Mouse (Mus musculus) B cell, adult 2 months (primary cell): Measurements from ENCODE around the gene Rcan2.
A peak's percentile ranks its signal among the peaks of the same experiment; 100 is the strongest.
"Not testable (repeated sequence)": the region's sequence is repeated elsewhere in the genome, so short reads cannot be mapped to it uniquely, and the experiment has no call there.

Experiments used
- DNase-seq, 2 experiments: peaks; one replicate each; pipeline ENCODE4 v3.0.0; 2022

The Rcan2 gene

DNA sequence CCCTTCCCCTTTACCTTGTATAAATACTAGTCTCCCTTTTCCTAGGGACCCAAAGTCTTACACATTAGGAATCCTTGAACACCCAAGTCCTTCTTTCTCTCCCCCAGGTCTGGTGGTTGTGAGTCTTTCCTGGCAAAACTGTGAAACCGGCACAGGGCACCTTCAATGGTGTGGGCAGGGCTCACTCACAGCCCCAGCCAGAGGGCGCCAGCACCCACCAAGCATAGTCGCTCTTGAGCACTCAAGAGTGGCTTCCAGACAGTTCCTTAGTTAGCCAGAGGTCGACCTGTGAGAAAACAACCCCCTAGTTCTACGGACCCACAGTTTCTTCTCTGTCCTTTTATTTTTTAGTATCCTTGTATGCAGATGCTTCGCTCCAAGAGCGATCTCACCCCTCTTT lies at the start of gene Rcan2:
Gene Rcan2 (plus strand): TSS at position 275 of the 400 bp plus-strand sequence.
- peak; percentile 34 to 42 for DNase-seq

DNA sequence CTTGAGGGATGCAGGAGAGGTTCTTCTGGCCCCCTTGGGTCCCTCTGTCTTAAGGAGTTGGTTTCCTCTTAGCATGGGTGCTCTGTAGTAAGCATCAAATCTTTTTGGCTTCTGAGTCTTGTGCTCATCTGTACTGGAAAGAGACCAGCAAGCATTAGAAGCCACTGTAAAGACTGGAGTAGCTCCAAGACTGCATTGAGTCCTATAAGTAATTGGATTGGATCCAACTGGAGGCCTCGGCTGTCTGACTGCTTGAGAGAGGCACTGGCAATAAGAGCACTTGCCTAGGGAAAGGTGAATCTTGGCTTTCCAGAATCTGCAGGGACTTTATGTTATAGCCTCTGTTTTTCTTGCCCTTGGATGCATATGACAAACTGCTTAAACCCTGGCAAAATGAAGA lies 48.3 kb upstream of the Rcan2 start:
- no peak for DNase-seq

DNA sequence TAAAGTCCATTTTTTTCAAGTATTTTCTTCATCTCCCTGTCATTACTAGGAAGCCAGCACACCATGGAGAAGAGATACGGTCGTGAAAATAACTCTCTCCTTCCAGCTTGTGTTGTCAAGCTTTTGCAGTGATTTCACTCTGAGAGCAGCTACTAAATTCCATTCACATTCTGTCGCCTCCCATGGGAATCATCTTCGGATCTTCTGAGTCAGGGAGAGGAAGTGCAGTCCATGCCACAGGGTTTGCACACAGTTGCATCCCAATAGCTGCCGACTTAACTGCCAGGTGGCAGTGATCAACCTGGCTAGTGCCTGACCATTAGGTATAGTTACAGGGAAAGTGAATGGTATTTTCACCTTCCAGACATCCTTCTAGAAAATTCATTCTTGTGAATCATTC lies 46.5 kb upstream of the Rcan2 start:
- no peak for DNase-seq

DNA sequence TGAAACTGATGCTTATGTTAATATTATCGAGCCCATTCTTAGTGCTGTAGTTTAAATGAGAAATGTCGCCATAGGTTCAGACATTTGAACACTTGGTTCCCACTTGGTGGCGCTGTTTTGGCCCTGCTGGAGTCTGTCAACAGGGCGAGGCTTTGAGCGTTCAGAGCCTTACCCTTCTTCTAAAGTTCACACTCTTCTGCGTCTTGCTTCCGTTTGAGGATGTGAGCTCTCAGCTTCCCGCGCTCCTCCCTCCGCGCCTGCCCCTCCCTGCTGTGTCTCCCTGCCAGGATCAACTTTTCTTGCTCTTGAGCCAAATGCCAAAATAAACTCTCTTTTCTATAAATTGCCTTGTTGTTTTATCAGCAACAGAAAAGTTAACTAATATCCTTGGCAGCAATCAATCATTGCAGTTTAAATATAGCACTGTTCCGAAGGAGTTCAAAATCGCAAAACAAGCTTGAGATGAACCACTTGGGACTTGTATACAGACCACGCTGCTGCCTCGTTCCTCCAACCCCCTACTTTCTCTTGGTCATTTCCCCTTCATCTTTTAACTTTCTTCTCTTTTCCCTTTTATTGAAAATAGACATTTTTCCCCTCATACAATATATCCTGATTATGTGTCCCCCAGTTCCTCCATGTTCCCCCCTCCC lies 42.4 kb upstream of the Rcan2 start:
- no peak for DNase-seq

DNA sequence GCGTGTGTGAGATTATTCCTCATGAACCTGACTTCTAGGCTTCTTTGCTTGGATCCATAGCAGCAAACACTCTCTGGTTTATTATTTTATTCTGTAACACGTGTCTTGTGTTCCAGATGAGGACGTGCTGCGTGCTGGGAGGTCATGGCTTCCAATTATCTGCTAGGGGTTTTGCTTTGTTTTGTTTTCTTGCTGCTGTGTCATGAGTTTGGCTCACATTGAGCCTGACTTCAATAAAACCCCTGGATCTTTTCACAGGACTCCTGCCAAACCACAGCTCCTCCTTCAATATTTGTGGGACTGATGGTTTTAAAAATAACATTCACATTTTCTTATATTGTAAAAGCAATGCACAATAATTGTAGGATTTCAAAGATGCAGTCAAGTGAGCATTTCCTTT lies 16.6 kb upstream of the Rcan2 start:
- no peak for DNase-seq

DNA sequence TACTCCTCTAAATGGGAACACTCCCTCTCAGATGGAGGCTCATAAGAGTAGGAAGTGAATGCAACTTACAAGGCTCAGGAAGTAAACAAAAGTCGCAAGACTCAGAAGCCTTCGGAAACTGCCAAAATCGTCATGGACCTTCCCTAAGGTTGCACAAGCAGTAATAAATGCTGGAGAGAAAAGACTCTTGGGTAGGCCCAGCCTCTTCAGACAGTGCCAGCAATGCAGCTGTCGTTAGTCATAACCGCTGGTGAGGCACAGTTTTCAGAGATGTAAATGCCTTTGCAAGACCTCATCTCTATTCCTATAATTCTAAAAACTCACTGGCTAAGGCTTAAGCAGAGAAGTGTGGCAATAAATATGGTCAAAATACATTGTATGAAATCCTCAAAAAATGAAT lies 12.9 kb upstream of the Rcan2 start:
- DNase-seq: no peak

DNA sequence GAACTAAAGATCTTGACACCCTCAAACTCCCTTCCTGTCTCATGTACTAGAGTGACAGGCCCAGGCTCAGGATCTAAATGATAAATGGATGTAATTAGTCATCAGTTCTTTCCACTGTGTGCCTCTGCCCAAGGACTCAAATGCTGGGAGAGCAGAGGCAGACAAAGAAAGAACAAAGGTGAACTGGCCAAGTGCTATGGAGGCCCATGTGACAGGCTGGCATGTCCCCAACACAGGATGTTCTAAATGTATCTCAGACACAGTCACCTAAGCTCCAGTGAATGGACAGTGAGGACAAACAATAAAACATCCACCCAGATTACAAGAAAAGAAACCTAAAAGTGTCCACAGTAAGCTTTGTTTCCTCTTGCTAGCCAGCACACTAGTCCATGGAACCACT lies 11.8 kb upstream of the Rcan2 start:
- DNase-seq: no peak

DNA sequence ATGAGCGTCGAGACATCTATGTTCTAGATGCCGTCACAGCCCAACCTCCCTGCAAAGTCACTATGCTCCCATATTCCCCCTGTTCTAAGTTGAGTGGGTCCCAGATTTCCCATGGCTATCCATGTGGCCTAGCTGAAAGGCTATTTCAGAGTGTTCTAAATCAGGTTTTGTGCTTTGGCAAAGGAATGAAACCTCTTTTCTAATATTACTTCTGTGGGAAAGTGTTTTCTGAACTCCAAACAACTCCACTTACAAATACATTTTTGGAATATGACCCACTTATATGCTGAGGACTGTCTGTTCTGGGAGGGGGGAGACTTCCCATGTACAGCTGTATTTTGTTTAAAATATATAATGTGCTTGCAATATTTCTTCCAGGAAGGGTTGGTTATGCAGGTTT lies 9.4 kb upstream of the Rcan2 start:
- DNase-seq: no peak

DNA sequence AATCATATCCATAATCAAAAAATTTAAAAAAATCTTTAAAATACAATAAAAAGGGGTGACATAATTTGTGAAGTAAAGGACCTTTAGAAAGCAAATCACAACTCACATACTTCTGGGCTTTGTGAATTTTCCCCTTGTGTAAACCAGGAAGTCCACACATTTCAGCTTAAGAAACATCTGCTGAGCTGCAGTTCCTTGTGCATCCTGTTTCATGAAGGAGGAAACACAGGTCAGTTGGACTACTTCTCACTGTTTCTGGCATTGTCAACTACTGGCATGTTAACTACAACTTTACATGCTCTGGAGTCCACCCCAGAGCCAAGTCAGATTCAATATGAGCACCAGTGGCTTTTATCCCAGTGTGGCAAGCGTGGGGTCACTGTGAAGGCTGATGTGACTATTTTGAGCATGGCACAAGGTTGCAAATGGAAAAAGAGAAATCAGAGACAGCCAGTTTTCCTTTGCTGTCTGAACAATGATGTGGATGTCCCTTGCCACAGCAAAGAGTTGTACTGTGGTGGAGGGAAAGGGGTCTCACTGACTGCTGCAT lies 6.3 kb upstream of the Rcan2 start:
- DNase-seq: no peak

DNA sequence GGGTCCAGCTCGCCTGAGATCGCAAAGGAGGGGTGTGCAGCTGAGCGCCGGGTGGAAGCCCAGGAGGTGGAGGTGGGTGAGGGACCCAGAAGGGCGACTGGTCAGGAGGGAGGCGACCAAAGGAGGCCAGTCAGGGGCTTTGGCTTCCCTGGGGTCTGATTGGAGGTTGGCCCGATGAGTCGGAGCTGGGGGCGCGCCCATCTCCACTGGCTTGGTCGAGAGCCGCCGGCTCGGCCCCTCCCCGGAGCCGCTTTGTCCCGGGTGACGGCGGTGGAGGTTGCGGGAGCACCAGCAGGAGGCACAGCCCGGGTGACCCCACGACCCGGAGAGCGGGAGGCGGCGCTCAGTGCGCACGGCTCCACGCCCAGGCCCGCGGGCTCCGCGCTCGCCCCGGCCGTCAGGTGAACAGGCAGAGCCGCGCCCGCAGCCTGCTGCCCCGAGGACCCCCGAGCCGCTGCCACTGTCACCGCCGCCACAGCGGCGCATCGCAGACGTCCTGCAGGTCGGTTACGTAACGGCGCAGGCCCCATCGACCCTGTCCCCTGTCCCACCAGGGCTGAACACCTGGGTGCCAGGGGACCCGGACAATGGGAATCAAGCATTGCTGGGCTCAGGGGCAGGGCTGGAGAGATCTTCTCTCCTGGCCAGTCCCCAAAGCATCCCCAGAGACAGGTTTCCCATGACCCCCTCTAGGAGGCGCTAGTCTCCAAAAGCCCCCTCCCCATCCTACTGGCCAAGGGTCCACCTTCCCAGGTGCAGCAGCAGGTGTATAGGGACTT lies 633 bp downstream of the Rcan2 start:
- DNase-seq: peak; percentile 5 to 11

DNA sequence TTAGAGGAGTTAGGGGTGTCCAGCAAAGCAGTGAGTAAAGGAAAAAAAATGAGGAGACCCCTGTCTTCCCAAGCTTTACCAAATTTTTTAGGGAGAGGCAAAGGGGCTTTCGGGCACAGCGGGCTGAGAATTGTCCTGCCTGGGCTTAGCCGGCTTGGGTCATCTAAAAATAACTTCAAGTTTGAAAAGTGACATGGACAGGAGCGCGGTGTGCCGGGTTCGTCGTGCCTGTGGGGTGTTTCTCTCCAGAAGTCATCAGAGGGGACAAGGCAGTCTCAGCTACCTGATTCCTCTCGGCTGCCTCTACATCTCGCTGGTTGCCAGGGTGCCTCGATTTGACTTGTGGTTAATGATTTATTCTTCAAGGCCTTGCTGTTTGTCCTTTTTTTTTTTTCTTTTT lies 1.3 kb downstream of the Rcan2 start:
- no peak for DNase-seq

DNA sequence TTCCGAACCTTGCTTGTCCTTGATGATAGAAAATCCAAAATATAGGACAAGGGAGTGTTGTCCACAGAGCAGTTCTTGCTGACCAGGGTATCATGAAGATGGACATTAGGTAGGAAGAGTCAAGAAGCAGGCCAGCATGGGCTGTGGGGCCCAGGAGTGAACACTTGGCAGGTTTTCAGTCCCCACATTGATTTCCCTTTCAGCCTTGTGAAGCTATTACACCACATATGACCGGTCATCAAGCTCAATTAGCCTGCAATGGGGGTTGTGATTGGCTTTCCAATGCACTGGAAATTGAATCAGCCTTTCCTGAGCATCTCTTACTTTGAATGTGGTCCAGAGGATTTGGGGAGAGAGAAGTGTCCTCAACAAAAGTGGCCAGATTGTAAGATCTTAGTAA lies 2.0 kb downstream of the Rcan2 start:
- DNase-seq: no peak

DNA sequence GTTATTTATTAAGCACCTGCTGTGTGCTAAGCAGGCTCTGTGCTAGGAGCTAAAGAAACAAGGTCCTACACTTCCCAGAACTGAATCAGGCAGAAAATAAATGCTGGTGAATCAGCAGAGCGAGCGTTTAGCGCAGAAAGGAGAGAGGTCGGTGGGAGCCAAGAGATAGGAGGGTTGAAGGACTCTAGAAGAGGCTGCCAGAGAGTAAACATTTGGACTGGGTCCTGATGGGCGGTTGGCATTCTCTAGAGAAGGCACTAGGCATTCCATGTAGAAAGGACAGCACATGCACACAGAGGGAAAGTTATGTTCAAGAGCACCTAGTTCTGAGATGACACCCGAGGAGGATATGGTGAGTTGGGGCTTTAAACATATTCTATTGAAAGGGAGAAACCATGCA lies 2.6 kb downstream of the Rcan2 start:
- DNase-seq: no peak

DNA sequence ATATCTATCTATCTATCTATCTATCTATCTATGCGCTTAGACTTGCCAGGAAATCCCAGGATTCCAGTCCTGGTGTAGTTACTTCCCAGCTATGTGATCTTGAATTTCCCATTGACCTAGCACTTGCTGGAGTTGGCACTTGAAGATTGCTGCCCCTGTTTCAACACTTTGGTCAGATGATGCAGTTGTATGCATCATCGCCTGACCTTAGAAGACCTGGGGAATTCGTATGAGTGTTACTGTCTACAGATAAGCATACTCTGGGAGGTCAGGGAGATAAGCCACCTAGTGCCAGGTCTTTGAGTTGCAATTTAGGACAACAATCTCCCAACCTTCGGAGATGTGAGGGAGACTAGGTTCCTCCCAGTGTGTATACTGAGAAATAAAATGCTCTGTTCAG lies 5.7 kb downstream of the Rcan2 start:
- no peak for DNase-seq

DNA sequence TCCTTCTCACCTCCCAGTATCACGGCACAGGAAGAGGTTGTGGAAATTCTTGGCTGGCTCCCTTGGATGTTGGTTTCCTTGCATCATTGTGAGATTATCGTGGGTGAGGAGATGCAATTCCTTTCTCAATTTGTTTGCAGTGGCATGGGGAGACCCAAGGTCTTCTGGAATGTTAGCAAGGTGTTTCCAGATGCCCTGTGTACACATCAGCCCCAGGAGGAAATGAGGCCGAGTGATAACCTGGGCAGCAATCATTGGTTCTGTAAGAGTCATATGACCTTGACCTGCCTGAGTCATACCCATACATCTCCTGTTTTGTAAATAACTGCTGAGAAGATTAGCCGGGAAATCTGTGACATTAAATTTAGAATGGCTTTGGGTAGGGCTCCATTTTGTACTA lies 10.3 kb downstream of the Rcan2 start:
- no peak for DNase-seq

DNA sequence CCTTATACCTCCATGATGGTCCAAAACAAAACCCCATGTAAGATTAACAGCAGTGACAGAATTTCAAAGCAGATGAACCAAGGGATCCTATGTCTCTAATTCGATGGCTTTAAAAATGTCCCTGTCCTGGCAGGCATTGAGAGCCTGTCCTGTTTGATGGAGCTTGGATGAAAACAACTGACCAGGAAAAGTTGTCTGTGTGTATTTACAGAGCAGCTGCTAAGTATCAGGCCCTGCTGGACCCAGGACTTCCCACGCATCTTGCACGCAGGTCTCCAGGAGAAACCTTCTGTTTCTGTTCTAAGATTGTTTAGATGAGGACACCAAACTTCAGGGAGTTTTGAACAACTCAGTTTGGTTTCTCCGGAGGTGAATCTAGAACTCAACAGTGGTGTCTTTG lies 14.2 kb downstream of the Rcan2 start:
- DNase-seq: no peak

DNA sequence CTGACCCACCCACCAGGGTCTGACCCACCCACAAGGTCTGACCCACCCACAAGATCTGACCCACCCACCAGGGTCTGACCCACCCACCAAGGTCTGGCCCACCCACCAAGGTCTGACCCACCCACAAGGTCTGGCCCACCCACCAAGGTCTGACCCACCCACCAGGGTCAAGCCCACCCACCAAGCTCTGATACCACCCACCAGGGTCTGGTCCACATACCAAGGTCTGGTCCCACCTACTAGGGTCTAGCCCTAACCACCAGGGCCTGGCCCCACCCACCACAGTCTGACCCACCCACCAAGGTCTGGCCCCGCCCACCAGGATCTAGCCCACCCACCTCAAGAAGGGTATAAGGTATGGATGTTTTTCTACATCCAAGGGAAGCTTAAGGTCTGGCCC lies 15.3 kb downstream of the Rcan2 start:
- DNase-seq: no peak

DNA sequence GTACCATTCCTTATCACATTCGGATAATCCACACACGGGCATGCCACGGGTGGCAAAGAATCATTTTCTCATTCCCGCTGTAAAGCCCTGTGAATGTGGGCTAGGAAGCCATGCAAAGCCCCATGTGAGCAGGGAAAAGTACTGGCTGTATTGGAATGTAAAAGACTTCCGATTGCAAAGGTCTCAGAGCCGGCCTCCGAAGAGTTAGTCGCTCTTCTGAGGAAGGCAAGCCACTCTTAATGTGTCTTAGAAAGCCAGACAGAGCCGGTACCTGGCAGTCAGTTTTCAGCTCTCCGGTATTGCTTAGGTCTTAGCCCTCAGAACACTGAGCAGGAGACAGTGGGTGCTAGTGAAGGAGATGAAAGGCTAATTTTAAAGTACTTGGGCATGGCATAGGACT lies 16.0 kb downstream of the Rcan2 start:
- DNase-seq: no peak

DNA sequence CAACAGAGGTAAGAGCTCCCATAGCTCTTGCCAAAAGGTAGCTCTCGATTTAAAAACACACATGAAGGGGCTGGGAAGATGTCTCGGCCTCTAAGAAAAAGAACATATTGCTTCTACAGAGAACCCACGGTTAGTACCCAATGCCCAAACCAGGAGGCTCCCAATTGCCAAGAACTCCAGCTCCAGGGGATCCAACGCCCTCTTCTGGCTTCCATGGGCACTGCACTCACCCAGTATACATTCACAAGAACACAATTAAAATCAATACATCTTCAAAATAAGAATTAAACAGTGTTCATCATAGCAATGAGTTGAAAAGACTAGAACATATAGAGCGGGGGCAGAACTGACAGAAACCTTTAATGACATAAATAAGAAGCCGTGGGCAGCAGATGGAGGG lies 17.2 kb downstream of the Rcan2 start:
- DNase-seq: no peak

DNA sequence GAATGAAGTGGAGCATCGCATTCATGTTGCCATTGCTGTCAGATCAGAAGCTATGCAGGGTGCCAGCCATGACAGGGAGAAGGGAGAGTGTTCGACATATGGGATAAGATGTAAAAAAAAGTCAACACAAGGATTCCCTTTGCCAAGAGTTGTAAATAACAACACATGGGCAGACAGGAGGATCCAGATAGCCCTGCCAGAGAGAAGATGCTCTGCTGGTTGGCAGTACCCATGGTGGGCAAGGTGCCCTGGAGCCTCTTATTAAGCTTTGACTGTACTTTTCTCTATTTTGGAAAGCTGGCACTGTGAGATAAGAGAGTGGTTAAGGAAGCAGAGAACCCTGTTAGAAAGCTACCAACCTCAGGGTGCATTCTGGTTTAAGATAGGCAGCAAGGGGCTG lies 19.8 kb downstream of the Rcan2 start:
- no peak for DNase-seq

DNA sequence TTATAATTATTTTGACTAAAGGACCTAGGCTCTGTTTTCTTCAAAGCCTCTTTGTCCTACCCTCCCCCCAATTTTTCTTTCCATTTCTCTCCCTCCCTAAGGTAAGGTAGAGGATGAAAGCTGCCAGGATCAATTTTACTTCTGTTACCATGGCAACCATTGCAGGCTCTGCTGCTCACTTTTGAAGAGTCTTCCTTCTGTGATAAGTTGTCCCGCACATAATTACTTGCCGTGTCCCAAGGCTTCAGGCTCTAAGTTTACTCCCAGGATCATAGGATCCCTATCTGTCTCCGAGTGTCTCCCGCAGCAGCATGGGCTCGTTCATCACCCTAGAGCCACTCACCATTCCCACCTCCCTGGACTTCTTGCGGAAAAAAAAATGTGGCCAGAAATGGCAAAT lies 21.1 kb downstream of the Rcan2 start:
- no peak for DNase-seq

DNA sequence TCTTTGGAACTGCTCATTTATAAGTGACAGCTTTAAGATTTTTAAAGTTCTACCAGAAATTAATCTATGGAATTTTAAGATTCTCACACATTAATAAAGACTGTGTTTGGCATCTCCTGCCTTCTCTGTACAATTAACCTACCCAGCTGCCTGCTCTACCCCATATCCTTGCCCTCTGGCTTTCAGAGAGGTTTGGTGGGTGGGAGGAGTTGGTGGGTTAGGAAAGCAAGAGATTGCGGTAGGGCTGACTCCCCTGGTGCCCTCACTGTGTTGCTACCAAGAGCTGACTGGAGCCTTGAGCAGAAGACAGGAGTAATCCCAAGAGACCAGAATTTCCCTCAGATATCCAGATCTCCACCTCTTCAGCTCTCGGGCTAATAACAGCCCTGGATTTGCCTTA lies 21.5 kb downstream of the Rcan2 start:
- no peak for DNase-seq

DNA sequence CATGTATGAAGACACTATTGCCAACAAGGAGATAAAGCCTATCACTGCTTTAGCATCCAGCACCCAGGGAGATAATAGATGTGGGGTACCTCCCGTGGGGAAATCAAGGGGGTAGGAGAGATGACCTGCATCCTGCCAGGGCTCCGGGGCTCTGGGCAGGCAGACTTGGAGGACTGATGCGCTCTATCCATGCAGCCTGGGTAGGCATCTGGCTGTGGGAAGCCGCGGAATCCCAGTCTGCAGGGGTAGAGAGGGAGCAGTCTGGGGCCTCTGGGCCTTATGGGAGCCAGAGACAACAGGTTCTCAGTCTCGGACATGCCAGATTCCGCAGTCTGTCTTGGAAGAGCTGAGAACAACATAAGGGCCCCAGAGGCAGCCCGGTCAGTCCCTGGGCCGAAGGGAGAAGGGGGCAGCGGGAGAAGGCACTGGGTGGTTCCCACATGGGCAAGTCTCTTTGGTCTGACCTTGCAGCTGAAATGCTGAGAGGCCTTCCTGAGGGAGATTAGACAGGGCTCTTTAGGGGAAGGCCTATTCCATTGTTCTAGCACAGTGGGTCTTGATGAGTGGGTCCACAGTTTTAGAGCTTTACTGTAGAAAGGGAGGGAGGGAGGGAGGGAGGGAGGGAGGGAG lies 23.7 kb downstream of the Rcan2 start:
- no peak for DNase-seq

DNA sequence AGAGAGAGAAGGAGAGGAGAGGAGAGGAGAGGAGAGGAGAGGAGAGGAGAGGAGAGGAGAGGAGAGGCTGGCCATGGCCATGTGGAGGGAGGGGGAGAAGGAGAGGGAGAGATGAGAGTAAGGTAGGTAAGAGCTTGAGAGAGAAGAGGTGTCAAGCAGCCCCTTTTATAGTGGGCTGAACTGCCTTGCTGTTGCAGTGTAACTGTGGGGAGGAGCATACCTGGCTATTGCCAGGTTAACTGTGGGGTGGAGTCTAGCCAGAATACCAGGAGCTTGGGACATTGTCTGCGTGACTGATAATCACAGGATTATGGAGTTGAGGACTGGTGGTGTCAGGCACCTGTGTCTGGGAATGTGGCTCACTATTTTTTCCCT lies 24.2 kb downstream of the Rcan2 start:
- DNase-seq: not testable (repeated sequence)
